ENCODE assay signal across 9 mouse cellular contexts in the genomic region with DNA sequence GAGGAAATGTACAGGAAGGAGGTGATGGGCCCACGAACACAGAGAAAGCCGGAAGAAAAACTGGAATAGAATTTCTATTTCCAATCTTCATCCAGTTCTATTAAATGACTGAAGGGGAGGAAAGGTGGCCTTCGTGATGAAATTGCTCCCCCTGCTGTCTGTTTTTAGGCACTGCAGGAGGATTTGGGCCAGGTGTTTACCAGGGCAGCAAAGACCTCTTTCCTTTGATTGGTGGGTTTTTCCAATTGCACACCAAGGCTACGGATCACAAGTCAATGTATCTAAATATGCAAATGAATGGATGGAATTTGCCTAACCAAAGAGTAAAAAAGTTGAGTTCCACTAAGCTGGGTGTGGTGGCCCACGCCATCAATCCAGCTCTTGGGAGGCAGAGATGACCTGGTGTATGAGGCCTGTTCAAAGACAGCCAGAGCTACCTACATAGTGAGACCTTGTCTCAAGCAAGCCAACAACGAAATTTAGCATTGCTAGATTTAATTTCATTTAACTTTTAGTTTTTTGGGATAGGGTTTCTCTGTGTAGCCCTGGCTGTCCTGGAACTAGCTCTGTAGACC. TPM values are rescaled to one million over a fixed set of nuclear protein-coding genes. Genes with fewer than 3 reads are reported as not detected.
DNase-seq lines count a peak whose midpoint lies in the region; ATAC-seq and TF ChIP-seq lines count a peak whose summit lies in the region.
"Had no signal": no experiment of that assay in that cellular context is flagged by ENCODE, and none has a peak within 500 bp of the region (broad histone marks: within the 10 kb centered on the region; RNA-seq: fewer than 3 reads in every experiment).

No protein-coding gene starts in this region.

- H3K27me3 ChIP-seq in kidney, embryonic 16.5 days (ENCODE audit: insufficient read depth, low read length) = no peaks in the 10 kb centered on the region
- no peaks in the 10 kb centered on the region for H3K27me3 ChIP-seq in midbrain, postnatal 0 days (ENCODE audit: insufficient read depth, low read length)
- H3K27me3 ChIP-seq in stomach, postnatal 0 days (ENCODE audit: control insufficient read depth, insufficient read depth, low read length) = no peaks in the 10 kb centered on the region
- H3K27me3 ChIP-seq: embryonic facial prominence, embryonic 15.5 days had no signal

- H3K9me3 ChIP-seq in kidney, embryonic 16.5 days (ENCODE audit: low read length) = no peaks in the 10 kb centered on the region
- H3K9me3 ChIP-seq in midbrain, postnatal 0 days (ENCODE audit: low read length) = no peaks in the 10 kb centered on the region
- H3K9me3 ChIP-seq in stomach, postnatal 0 days (ENCODE audit: control insufficient read depth, low read length) = no peaks in the 10 kb centered on the region
- H3K9me3 ChIP-seq: embryonic facial prominence, embryonic 15.5 days had no signal

- H3K4me2 ChIP-seq in kidney, embryonic 16.5 days (replicated peaks; ENCODE audit: low read depth, low read length) = no peak overlapping the region
- no peak overlapping the region for H3K4me2 ChIP-seq in midbrain, postnatal 0 days (ENCODE audit: low read depth, low read length, poor library complexity, severe bottlenecking)
- H3K4me2 ChIP-seq in stomach, postnatal 0 days (replicated peaks; ENCODE audit: low read depth) = no peak overlapping the region
- H3K4me2 ChIP-seq: embryonic facial prominence, embryonic 15.5 days had no signal

- no peak for TF ChIP-seq EP300 in stomach, postnatal 0 days (optimal IDR thresholded peaks at IDR 0.05)

- peak; percentile 96 for TF ChIP-seq CTCF in left cerebral cortex, adult 2 months (IDR thresholded peaks at IDR 0.05)
- peak; percentile 96 for TF ChIP-seq CTCF in midbrain, postnatal 0 days (IDR thresholded peaks at IDR 0.05)
- peak; percentile 93 for TF ChIP-seq CTCF in stomach, postnatal 0 days (IDR thresholded peaks at IDR 0.05; ENCODE audit: low read depth)

- H3K27ac ChIP-seq in kidney, embryonic 16.5 days (ENCODE audit: low read length) = no peak overlapping the region
- H3K27ac ChIP-seq in left cerebral cortex, adult 2 months = no peak overlapping the region
- H3K27ac ChIP-seq in midbrain, postnatal 0 days (ENCODE audit: low read depth, low read length) = no peak overlapping the region
- H3K27ac ChIP-seq in stomach, postnatal 0 days (replicated peaks) = no peak overlapping the region
- H3K27ac ChIP-seq: embryonic facial prominence, embryonic 15.5 days had no signal

- H3K9ac ChIP-seq in kidney, embryonic 16.5 days (replicated peaks; ENCODE audit: low read length) = no peak overlapping the region
- H3K9ac ChIP-seq in midbrain, postnatal 0 days (replicated peaks; ENCODE audit: low read length, poor library complexity, severe bottlenecking) = no peak overlapping the region
- no peak overlapping the region for H3K9ac ChIP-seq in stomach, postnatal 0 days (ENCODE audit: low read length)
- H3K9ac ChIP-seq: embryonic facial prominence, embryonic 15.5 days had no signal

- peak; percentile 71 for DNase-seq in kidney, adult 18-20 months
- peak; percentile 80 for DNase-seq in adrenal gland, postnatal 14 days
- DNase-seq in embryo, embryonic 11.5 days (ENCODE audit: low read depth, low spot score) = peak; percentile 48
- DNase-seq in heart, postnatal 25 days (ENCODE audit: low spot score) = peak; percentile 19
- peak; percentile 49 to 65 for DNase-seq in left cerebral cortex, adult 2 months (ENCODE audit: extremely low spot score in 1 of 2, low spot score in 2 of 2)
- peak; percentile 67 for DNase-seq in midbrain, postnatal 0 days (ENCODE audit: low spot score)
- peak; percentile 59 for DNase-seq in stomach, postnatal 0 days (ENCODE audit: low spot score)

- 22% methylated on average over 6 of the region's 6 CpGs for WGBS in kidney, embryonic 16.5 days
- 24% methylated on average over 6 of the region's 6 CpGs for WGBS in midbrain, postnatal 0 days
- 19% methylated on average over 6 of the region's 6 CpGs for WGBS in stomach, postnatal 0 days

- intact Hi-C loops in heart, postnatal 25 days (cut with DNase I) = loop anchor here (1.0 to 10.0 kb wide), 5 partner anchors 27 to 253 kb away; no protein-coding TSS in a partner anchor
- intact Hi-C loops in left cerebral cortex, adult 2 months (cut with DNase I) = loop anchor here (1.0 kb wide), 3 partner anchors 45 to 116 kb away; no protein-coding TSS in a partner anchor

- H3K4me1 ChIP-seq in kidney, embryonic 16.5 days (ENCODE audit: insufficient read depth, low read length) = peaks cover 5% of the 10 kb centered on the region; the same call in 1 of the 2 replicates
- no peaks in the 10 kb centered on the region for H3K4me1 ChIP-seq in midbrain, postnatal 0 days (ENCODE audit: insufficient read depth, low read length)
- H3K4me1 ChIP-seq in stomach, postnatal 0 days (replicated peaks; ENCODE audit: control insufficient read depth, insufficient read depth) = no peaks in the 10 kb centered on the region
- H3K4me1 ChIP-seq: embryonic facial prominence, embryonic 15.5 days had no signal

- no peaks in the 10 kb centered on the region for H3K36me3 ChIP-seq in kidney, embryonic 16.5 days (ENCODE audit: insufficient read depth, low read length)
- no peaks in the 10 kb centered on the region for H3K36me3 ChIP-seq in midbrain, postnatal 0 days (ENCODE audit: insufficient read depth, low read length)
- no peaks in the 10 kb centered on the region for H3K36me3 ChIP-seq in stomach, postnatal 0 days (ENCODE audit: control insufficient read depth, insufficient read depth, low read length)
- H3K36me3 ChIP-seq: embryonic facial prominence, embryonic 15.5 days had no signal

- H3K4me3 ChIP-seq in kidney, embryonic 16.5 days (ENCODE audit: low read length) = no peak overlapping the region
- no peak overlapping the region for H3K4me3 ChIP-seq in left cerebral cortex, adult 2 months
- H3K4me3 ChIP-seq in midbrain, postnatal 0 days (ENCODE audit: low read depth, low read length) = no peak overlapping the region
- H3K4me3 ChIP-seq in stomach, postnatal 0 days (ENCODE audit: low read depth, low read length) = no peak overlapping the region
- H3K4me3 ChIP-seq: embryonic facial prominence, embryonic 15.5 days had no signal

- ATAC-seq in kidney, embryonic 16.5 days (ENCODE audit: low FRiP score, low TSS enrichment) = no peak
- no peak for ATAC-seq in midbrain, postnatal 0 days (ENCODE audit: low FRiP score)
- ATAC-seq in stomach, postnatal 0 days (ENCODE audit: low FRiP score, low TSS enrichment) = no peak

RNA-seq across cellular contexts. Expression of a gene that starts 8.1 kb away (rescaled TPM):
- polyA plus RNA-seq in kidney, embryonic 16.5 days (2015; fragmentation: Nextera tagmentation; extraction: Ambion mirVana) = not detected in 2 replicates
- not detected in 2 replicates for total RNA-seq in adrenal gland, postnatal 14 days (2021)
- total RNA-seq in heart, postnatal 25 days (2021) = not detected
- total RNA-seq in left cerebral cortex, adult 2 months (2021) = not detected
- total RNA-seq in midbrain, postnatal 0 days (2014; rRNA removed) = not detected in 2 replicates
- 0.22 TPM in 1 of 2 replicates, not detected in the other for polyA plus RNA-seq in midbrain, postnatal 0 days (2015; fragmentation: Nextera tagmentation; extraction: Ambion mirVana)
- 0.19 TPM in 1 of 2 replicates, not detected in the other for polyA plus RNA-seq in stomach, postnatal 0 days (2015; fragmentation: Nextera tagmentation; extraction: Ambion mirVana)
- polyA plus RNA-seq: embryonic facial prominence, embryonic 15.5 days had no signal

RNA-seq across cellular contexts. Expression of a gene that starts 46.4 kb away (rescaled TPM):
- polyA plus RNA-seq in kidney, embryonic 16.5 days (2015; fragmentation: Nextera tagmentation; extraction: Ambion mirVana) = 0.10 and 0.13 TPM in 2 replicates
- total RNA-seq in adrenal gland, postnatal 14 days (2021) = 0.11 and 0.15 TPM in 2 replicates
- total RNA-seq in heart, postnatal 25 days (2021) = not detected
- 1 to 10 TPM; 4.3 to 6.1 TPM for total RNA-seq in left cerebral cortex, adult 2 months (2021)
- 3.9 and 6.9 TPM in 2 replicates for total RNA-seq in midbrain, postnatal 0 days (2014; rRNA removed)
- 0.50 and 0.54 TPM in 2 replicates for polyA plus RNA-seq in midbrain, postnatal 0 days (2015; fragmentation: Nextera tagmentation; extraction: Ambion mirVana)
- polyA plus RNA-seq in stomach, postnatal 0 days (2015; fragmentation: Nextera tagmentation; extraction: Ambion mirVana) = 0.02 and 0.06 TPM in 2 replicates

RNA-seq across cellular contexts. Expression of a gene that starts 46.4 kb away (rescaled TPM):
- 0.21 and 0.32 TPM in 2 replicates for polyA plus RNA-seq in kidney, embryonic 16.5 days (2015; fragmentation: Nextera tagmentation; extraction: Ambion mirVana)
- total RNA-seq in adrenal gland, postnatal 14 days (2021) = not detected in 2 replicates
- total RNA-seq in heart, postnatal 25 days (2021) = not detected
- 1 to 10 TPM; 3.9 to 6.8 TPM for total RNA-seq in left cerebral cortex, adult 2 months (2021)
- total RNA-seq in midbrain, postnatal 0 days (2014; rRNA removed) = 9.3 and 12.6 TPM in 2 replicates
- polyA plus RNA-seq in midbrain, postnatal 0 days (2015; fragmentation: Nextera tagmentation; extraction: Ambion mirVana) = 11.3 and 12.6 TPM in 2 replicates
- polyA plus RNA-seq in stomach, postnatal 0 days (2015; fragmentation: Nextera tagmentation; extraction: Ambion mirVana) = 0.30 and 0.42 TPM in 2 replicates

Comparison
In these comparisons a context has a peak if more than half of its experiments do, and no peak if none do; other contexts are left out.
1. DNase-seq: peak in every context shown above with its lines; median percentile 80 in adrenal gland, postnatal 14 days; 71 in kidney, adult 18-20 months; 67 in midbrain, postnatal 0 days; 59 in stomach, postnatal 0 days; 57 in left cerebral cortex, adult 2 months; 48 in embryo, embryonic 11.5 days; 19 in heart, postnatal 25 days.